ENCODE assay signal across 18 mouse cellular contexts in genomic region chr15:95892171-95892570, GRCm38 (mm10).
"Had no signal": no experiment of that assay in that cellular context is flagged by ENCODE, and none has a peak within 500 bp of the region (broad histone marks: within the 10 kb centered on the region; RNA-seq: fewer than 3 reads in every experiment).

No protein-coding gene starts in this region.

- H3K27ac ChIP-seq: layer of hippocampus, adult 2 months; left cerebral cortex, adult 2 months; liver, embryonic 13.5 days; macrophage; midbrain, embryonic 10.5 days; midbrain, embryonic 13.5 days had no signal

- H3K27me3 ChIP-seq: liver, embryonic 13.5 days; megakaryocyte, embryonic 14.5 days; midbrain, embryonic 13.5 days had no signal

- H3K9me3 ChIP-seq: midbrain, embryonic 10.5 days; midbrain, embryonic 13.5 days had no signal

- H3K4me3 ChIP-seq: layer of hippocampus, adult 2 months; left cerebral cortex, adult 2 months; liver, embryonic 13.5 days; midbrain, embryonic 10.5 days; midbrain, embryonic 13.5 days had no signal

- ATAC-seq: lung, postnatal 0 days; midbrain, embryonic 13.5 days; midbrain, embryonic 16.5 days had no signal

- DNase-seq: kidney, adult 18-20 months; kidney, adult 9 months; kidney, postnatal 14 days; kidney, postnatal 4 days; layer of hippocampus, adult 9-11 months; layer of hippocampus, postnatal 36 days; liver, embryonic 13.5 days; lung, embryonic 14.5 days; thymus, adult 2 months; thymus, postnatal 25 days had no signal

- H3K4me2 ChIP-seq: liver, embryonic 13.5 days; lung, embryonic 14.5 days; midbrain, embryonic 13.5 days had no signal

- H3K9ac ChIP-seq: liver, embryonic 13.5 days; lung, embryonic 14.5 days; midbrain, embryonic 13.5 days had no signal
